Mouse (Mus musculus) liver, embryonic 11.5 days (tissue): ENCODE data around the gene Crispld2. TPM values are rescaled to one million over a fixed set of nuclear protein-coding genes. Genes with fewer than 3 reads are reported as not detected.

ENCODE experiments used
- ATAC-seq: fragments of 200-750 bp; cut with Nextera tagmentation; replicated peaks from 2 replicates; pipeline ENCODE4 v1.8.0; 2017; ENCODE audit warnings: moderate number of reproducible peaks, mild to moderate bottlenecking, moderate TSS enrichment, moderate library complexity; ENCODE audit not compliant: low FRiP score
- DNase-seq: peaks from one replicate; pipeline ENCODE4 v3.0.0-alpha.2; 2017; ENCODE audit warnings: low spot score
- H3K27ac ChIP-seq: fragments of 300-500 bp; sonication (generic); 2 replicates; pipeline ENCODE4 v1.5.1; 2014; ENCODE audit warnings: mild to moderate bottlenecking, low read depth, low read length, control low read depth
- H3K27me3 ChIP-seq: fragments of 300-500 bp; sonication (generic); replicated peaks from 2 replicates; pipeline ENCODE4 v1.6.1; 2014; ENCODE audit warnings: low read length, mixed read lengths; ENCODE audit not compliant: control insufficient read depth, insufficient read depth
- H3K36me3 ChIP-seq: fragments of 300-500 bp; sonication (generic); 2 replicates; pipeline ENCODE4 v1.6.1; 2014; ENCODE audit warnings: mild to moderate bottlenecking, low read length, moderate library complexity, mixed read lengths; ENCODE audit not compliant: control insufficient read depth, insufficient read depth
- H3K4me1 ChIP-seq: fragments of 300-500 bp; sonication (generic); replicated peaks from 2 replicates; pipeline ENCODE4 v1.6.1; 2014; ENCODE audit warnings: low read length, mixed read lengths; ENCODE audit not compliant: control insufficient read depth, insufficient read depth
- H3K4me2 ChIP-seq: fragments of 300-500 bp; sonication (generic); 2 replicates; pipeline ENCODE4 v1.6.1; 2014; ENCODE audit warnings: mild to moderate bottlenecking, control low read depth, moderate library complexity
- H3K4me3 ChIP-seq: fragments of 300-500 bp; sonication (generic); 2 replicates; pipeline ENCODE4 v1.5.1; 2014; ENCODE audit warnings: low read depth, low read length, control low read depth
- H3K9ac ChIP-seq: fragments of 300-500 bp; sonication (generic); 2 replicates; pipeline ENCODE4 v1.6.1; 2014; ENCODE audit warnings: low read depth, low read length, control low read depth
- H3K9me3 ChIP-seq: fragments of 300-500 bp; sonication (generic); 2 replicates; pipeline ENCODE4 v1.6.1; 2016; ENCODE audit warnings: low read length, inconsistent platforms, mixed read lengths; ENCODE audit not compliant: control insufficient read depth
- WGBS: fragments of 180-500 bp; shearing (Covaris S2); extraction: QIAGEN DNeasy Blood & Tissue Kit; methylation state at CpG from one replicate; pipeline ENCODE4 v1.1.7; 2014; 5-methylcytosine and 5-hydroxymethylcytosine counted together
- polyA plus RNA-seq: library from polyadenylated mRNA; unstranded; fragments of >200 nt; fragmentation: Nextera tagmentation; extraction: Ambion mirVana; gene quantifications from 2 replicates; pipeline ENCODE4 v1.2.1, GENCODE M21; 2014

Crispld2 gene
- polyA plus RNA-seq, 1 experiment from 2014 or later = 3.8 TPM

DNA sequence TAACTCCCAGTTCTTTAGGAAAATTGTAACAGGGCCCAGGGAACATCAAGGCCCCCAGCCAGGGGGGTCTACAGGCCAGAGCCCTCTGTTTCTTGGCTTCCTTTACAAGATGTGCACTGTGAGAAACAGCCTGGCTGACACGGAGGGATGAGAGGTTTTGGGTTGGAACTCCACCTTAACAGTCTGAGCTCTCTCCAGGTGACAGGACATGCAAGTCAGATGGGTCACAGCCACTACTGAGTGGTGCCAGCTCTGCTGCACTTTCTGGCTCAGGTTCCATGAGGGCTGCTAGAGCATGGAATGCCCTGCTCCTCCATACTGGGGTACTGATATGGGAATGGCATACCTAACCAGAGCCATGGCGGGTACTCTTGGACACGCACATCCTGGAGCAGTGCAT, 98.8 kb downstream of the Crispld2 start:
- Histone ChIP-seq H3K4me3 (no peak overlapping the region), H3K4me2 (no peak overlapping the region), H3K27ac (no peak overlapping the region), H3K9me3 (no peaks in the 10 kb centered on the region), H3K9ac (no peak overlapping the region), H3K4me1 (no peaks in the 10 kb centered on the region), H3K27me3 (no peaks in the 10 kb centered on the region), H3K36me3 (peaks cover 30% of the 10 kb centered on the region)
- DNase-seq (no peak), ATAC-seq (no peak)
- WGBS = 90% methylated on average over 3 of the region's 3 CpGs

DNA sequence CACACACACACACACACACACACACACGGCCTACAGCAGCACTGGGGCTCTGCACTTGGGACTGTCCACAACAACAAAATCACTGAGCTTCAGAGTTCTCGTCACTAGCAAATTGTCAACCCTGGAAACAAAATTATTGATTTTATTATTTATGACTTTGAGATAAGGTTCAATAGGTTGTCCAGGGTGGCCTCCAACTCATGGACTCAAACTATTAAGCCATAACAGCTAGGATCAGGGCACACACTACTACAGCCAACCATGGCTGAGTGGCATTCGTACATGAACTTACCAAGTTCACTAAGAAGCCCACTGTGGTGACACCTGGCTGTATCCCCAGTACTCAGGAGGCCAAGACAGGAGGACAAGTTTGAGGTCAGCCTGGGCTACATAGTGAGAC, 100.9 kb downstream of the Crispld2 start:
- Histone ChIP-seq H3K4me2 (no peak overlapping the region), H3K27ac (no peak overlapping the region; the same call in 1 of the 2 replicates), H3K9ac (no peak overlapping the region), H3K4me3 (no peak overlapping the region), H3K36me3 (peaks cover 21% of the 10 kb centered on the region; the same call in 1 of the 2 replicates), H3K9me3 (no peaks in the 10 kb centered on the region), H3K27me3 (no peaks in the 10 kb centered on the region), H3K4me1 (no peaks in the 10 kb centered on the region)
- WGBS = 88% methylated on average over 3 of the region's 3 CpGs
- no peak for ATAC-seq
- no peak for DNase-seq

DNA sequence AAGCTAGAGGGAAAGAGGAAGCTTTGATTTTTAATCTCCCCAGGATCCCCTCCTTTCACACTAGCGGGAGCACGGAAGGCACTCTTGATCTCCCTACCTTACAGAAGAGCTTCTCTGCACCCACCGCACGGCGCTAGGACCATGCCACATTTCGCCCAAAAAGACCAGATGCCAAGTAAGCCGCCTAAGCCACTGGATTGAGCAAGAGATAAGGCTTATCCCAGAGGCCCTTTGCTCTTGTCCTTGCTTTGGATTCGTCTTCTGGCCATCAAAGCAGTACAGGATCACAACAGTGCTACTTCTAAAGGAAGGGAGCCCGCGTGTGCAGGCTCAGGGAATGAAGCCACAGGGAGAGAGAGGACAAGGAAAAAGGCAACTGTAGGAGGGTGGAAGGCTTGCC, 102.6 kb downstream of the Crispld2 start:
- H3K4me2 ChIP-seq = no peak overlapping the region
- DNase-seq (no peak), ATAC-seq (no peak)
- H3K9me3 ChIP-seq = no peaks in the 10 kb centered on the region
- H3K27me3 ChIP-seq = no peaks in the 10 kb centered on the region
- peaks cover 21% of the 10 kb centered on the region; the same call in 1 of the 2 replicates for H3K36me3 ChIP-seq
- H3K9ac ChIP-seq = no peak overlapping the region
- no peaks in the 10 kb centered on the region for H3K4me1 ChIP-seq
- H3K4me3 ChIP-seq = no peak overlapping the region
- H3K27ac ChIP-seq = no peak overlapping the region
- 83% methylated on average over 10 of the region's 10 CpGs for WGBS

GRCm38 (mm10) chr8:120096486-120096885, 104.2 kb downstream of the Crispld2 start:
- DNase-seq = no peak
- WGBS = 70% methylated on average over 2 of the region's 2 CpGs
- no peak for ATAC-seq

DNA sequence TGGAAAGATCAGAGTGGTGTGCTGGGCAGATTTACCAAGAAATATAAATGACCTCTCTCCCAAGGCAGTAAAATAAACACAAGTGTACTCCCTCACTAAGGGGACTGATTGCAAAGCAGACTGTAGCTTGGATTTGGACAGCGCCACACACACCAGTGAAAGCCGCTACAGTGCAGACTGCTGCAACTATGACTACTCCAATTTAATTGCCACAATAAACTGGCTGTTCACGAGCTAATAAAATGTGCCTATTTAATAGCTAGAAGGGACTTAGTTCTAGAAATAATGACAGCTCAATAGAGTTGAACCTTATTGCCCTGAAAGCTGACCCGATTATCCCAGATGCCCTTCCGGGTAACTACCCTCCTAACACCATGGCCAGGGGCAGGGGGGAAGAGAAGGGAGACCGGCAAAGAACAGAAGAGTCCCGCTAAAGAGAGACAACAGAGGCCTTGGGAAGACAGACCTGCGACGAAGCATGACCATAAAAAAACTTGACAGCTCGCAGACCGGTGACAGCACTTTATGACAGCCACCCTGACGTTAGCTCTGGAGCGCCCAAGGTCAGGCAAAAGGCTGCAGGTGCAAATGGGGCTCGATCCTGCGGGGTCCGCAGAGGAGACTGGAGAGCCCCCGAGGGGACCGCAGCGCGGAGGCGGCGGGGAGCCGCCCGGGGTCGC, 108.3 kb downstream of the Crispld2 start:
- Histone ChIP-seq H3K9me3 (no peaks in the 10 kb centered on the region), H3K27me3 (no peaks in the 10 kb centered on the region), H3K4me1 (peaks cover 12% of the 10 kb centered on the region), H3K4me3 (peak overlapping the region; percentile 96), H3K4me2 (peak overlapping the region; percentile 95), H3K9ac (peak overlapping the region; percentile 86), H3K27ac (peak overlapping the region; percentile 64; the same call in 1 of the 2 replicates), H3K36me3 (no peaks in the 10 kb centered on the region; the same call in 1 of the 2 replicates)
- 5% methylated on average over 25 of the region's 25 CpGs for WGBS
- ATAC-seq = no peak; the same call in 1 of the 2 replicates
- DNase-seq = no peak

More at GRCm38 (mm10) chr8:120096486-120096885, 104.2 kb downstream of the Crispld2 start:
- H3K9me3 ChIP-seq = no peaks in the 10 kb centered on the region
- peaks cover 6% of the 10 kb centered on the region for H3K4me1 ChIP-seq
- H3K4me2 ChIP-seq = no peak overlapping the region
- peaks cover 13% of the 10 kb centered on the region; the same call in 1 of the 2 replicates for H3K36me3 ChIP-seq
- H3K9ac ChIP-seq = no peak overlapping the region
- no peaks in the 10 kb centered on the region for H3K27me3 ChIP-seq
- no peak overlapping the region for H3K27ac ChIP-seq
- H3K4me3 ChIP-seq = no peak overlapping the region

DNA sequence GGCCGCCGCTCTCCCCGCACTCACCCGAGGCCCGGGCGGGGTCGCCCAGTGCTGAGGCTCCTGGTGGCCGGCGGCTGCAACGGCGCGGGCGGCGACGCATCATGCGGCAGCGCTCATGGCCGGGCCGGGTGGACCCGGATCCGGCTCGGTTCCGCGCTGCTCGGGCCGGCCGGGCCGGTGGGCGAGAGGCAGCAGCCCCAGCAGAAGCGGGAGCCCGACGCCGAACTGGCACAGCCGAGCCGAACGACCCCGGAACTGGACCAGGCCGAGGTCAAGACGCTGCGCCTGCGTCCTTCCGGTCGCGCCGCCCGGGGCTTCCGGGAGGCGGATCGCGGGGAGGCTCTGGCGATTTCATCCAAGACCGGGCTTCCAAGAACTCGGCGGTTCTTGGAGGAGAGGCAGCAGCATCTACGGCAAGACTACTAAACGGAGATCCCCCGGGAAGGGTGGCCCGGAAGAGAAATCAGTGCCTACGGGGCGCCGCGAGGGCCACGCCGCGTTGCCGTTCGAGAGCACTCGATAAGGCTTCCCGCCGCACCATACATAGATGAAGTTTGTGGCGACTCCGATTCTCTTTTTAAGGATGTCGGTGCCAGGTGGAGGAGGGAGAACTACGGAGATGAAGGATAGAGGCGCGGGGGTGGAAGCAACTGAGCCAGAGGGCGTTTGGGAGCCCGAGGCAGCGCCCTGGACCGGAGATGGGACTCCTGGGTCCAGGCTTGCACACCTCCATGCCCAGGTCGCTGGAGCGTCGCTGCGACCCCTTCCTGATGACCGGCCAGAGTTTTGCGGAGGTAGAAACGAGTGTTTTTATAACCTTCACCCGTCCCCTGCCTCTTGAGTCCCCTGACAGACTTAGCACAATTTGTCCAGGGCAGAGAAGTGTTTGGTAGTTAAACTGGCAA, 109.1 kb downstream of the Crispld2 start, which contains the start of gene Zdhhc7:
Zdhhc7 (minus strand) TSS at position 415 of the 905 bp plus-strand sequence.
- H3K9ac ChIP-seq = peak within 1 kb of the TSS; percentile 86
- peak; percentile 85 for DNase-seq
- H3K9me3 ChIP-seq = no peaks in the 10 kb centered on the region
- H3K4me2 ChIP-seq = peak within 1 kb of the TSS; percentile 95
- H3K4me3 ChIP-seq = peak within 1 kb of the TSS; percentile 96
- ATAC-seq = peak; percentile 80
- no peaks in the 10 kb centered on the region; the same call in 1 of the 2 replicates for H3K36me3 ChIP-seq
- no peaks in the 10 kb centered on the region for H3K27me3 ChIP-seq
- H3K27ac ChIP-seq = peak within 1 kb of the TSS; percentile 64
- H3K4me1 ChIP-seq = peaks cover 12% of the 10 kb centered on the region
- under 1% methylated on average over 88 of the region's 88 CpGs for WGBS

Other genes starting within 250 kb of the Crispld2 start
- 9.5 and 10.3 TPM in 2 replicates for gene Tldc1, start 214.0 kb upstream of the Crispld2 start, polyA plus RNA-seq
- 132 and 155 TPM in 2 replicates for gene Cotl1, start 151.9 kb upstream of the Crispld2 start, polyA plus RNA-seq
- 9.1 TPM in 2 replicates for gene Klhl36, start 130.2 kb upstream of the Crispld2 start, polyA plus RNA-seq
- 175 and 190 TPM in 2 replicates for gene Usp10, start 82.1 kb upstream of the Crispld2 start, polyA plus RNA-seq
- gene Gm20388, start 81.6 kb upstream of the Crispld2 start, polyA plus RNA-seq = 1.4 and 5.3 TPM in 2 replicates
- gene Zdhhc7, start 109.0 kb downstream of the Crispld2 start, polyA plus RNA-seq = 27.4 and 30.1 TPM in 2 replicates
- 2.1 TPM in 2 replicates for gene 6430548M08Rik, start 121.7 kb downstream of the Crispld2 start, polyA plus RNA-seq
- gene Fam92b, start 185.0 kb downstream of the Crispld2 start, polyA plus RNA-seq = 0.27 TPM in 1 of 2 replicates, not detected in the other
- gene Gse1, start 236.0 kb downstream of the Crispld2 start, polyA plus RNA-seq = 23.1 and 25.3 TPM in 2 replicates